Mouse (Mus musculus): ENCODE measurements around the gene Gfra1. TPM values are rescaled to one million over a fixed set of nuclear protein-coding genes. Genes with fewer than 3 reads are reported as not detected.

Gene Gfra1
- total and polyA plus RNA-seq, 3 experiments = not detected

GRCm38 (mm10) chr19:58360982-58361381 lies 94.7 kb downstream of the Gfra1 start (continued):
- no peak for TF ChIP-seq TBP (conservative IDR thresholded peaks at IDR 0.05; ENCODE audit: low read depth, low read length)
- no peak for TF ChIP-seq POLR2AphosphoS2 (IDR thresholded peaks at IDR 0.05; ENCODE audit: low read depth, low read length)

- Histone ChIP-seq H3K79me2 (replicated peaks; ENCODE audit: control insufficient read depth, extremely low read depth, insufficient read depth, poor library complexity, severe bottlenecking) (no peaks in the 10 kb centered on the region), H3K36me3 (replicated peaks in 1 of 2; ENCODE audit: control insufficient read depth in 1 of 2, insufficient read depth in 1 of 2, low read length in 1 of 2) (no peaks in the 10 kb centered on the region), H3K4me1 (ENCODE audit: control insufficient read depth in 1 of 2, insufficient read depth in 2 of 2) (peaks cover 0 to 32% of the 10 kb centered on the region in 2 experiments; a peak in 3 of 4 replicates), H3K9me3 (replicated peaks; ENCODE audit: low read length) (no peaks in the 10 kb centered on the region), H3K27ac (ENCODE audit: insufficient read depth, low read depth) (no peak overlapping the region), H3K9ac (ENCODE audit: insufficient read depth, low read depth) (no peak overlapping the region), H3K27me3 (replicated peaks) (no peaks in the 10 kb centered on the region), H3K4me2 (ENCODE audit: insufficient read depth, low read depth, poor library complexity, severe bottlenecking) (peak overlapping the region; percentile 75), H3K4me3 (replicated peaks in 1 of 3; ENCODE audit: low read depth in 2 of 3, low read length in 2 of 3, poor library complexity in 1 of 3) (no peak overlapping the region)
- in situ Hi-C loops (cut with MboI; ENCODE audit: low pct_ligation_motif_present, low pct_unique_long_range_greater_than_20kb, low sequenced_read_pairs) (no loop called here), dilution Hi-C loops (cut with MboI; ENCODE audit: extremely low pct_ligation_motif_present, extremely low pct_unique_long_range_greater_than_20kb, low sequenced_read_pairs) (no loop called here)
- TF ChIP-seq EP300 (IDR thresholded peaks at IDR 0.05; ENCODE audit: low read length) (peak; percentile 29; the same call in 1 of the 2 replicates), TBP (conservative IDR thresholded peaks at IDR 0.05; ENCODE audit: low read depth, low read length) (no peak), MYC (IDR thresholded peaks at IDR 0.05; ENCODE audit: low read depth, low read length) (no peak), TCF12 (IDR thresholded peaks at IDR 0.05; ENCODE audit: low read depth, low read length) (no peak), PAX5 (IDR thresholded peaks at IDR 0.05; ENCODE audit: low read length) (no peak), E2F4 (IDR thresholded peaks at IDR 0.05; ENCODE audit: insufficient replicate concordance, low read depth, low read length) (no peak), MAX (IDR thresholded peaks at IDR 0.05; ENCODE audit: low read length) (no peak), CHD1 (IDR thresholded peaks at IDR 0.05; ENCODE audit: low read depth, low read length) (no peak), SIN3A (IDR thresholded peaks at IDR 0.05; ENCODE audit: low read length) (0 out of 2 replicates have a peak, but pooled peaks have one; percentile 20), BHLHE40 (IDR thresholded peaks at IDR 0.05; ENCODE audit: low read depth, low read length) (0 out of 2 replicates have a peak, but pooled peaks have one; percentile 14), HCFC1 (IDR thresholded peaks at IDR 0.05; ENCODE audit: low read depth, low read length) (no peak), POLR2A (IDR thresholded peaks at IDR 0.05; ENCODE audit: low read depth, low read length) (no peak), MEF2A (IDR thresholded peaks at IDR 0.05; ENCODE audit: borderline replicate concordance, low read depth, low read length) (no peak), USF1 (IDR thresholded peaks at IDR 0.05; ENCODE audit: low read depth, low read length) (no peak), KAT2A (IDR thresholded peaks at IDR 0.05; ENCODE audit: insufficient replicate concordance, low read length) (no peak), JUN (IDR thresholded peaks at IDR 0.05; ENCODE audit: insufficient read depth, low read depth, low read length) (0 out of 2 replicates have a peak, but pooled peaks have one; percentile 23), JUND (conservative IDR thresholded peaks at IDR 0.05; ENCODE audit: low read depth, low read length) (peak; percentile 46; the same call in 1 of the 2 replicates)
- DNase-seq (ENCODE audit: extremely low read depth) = peak; percentile 38
Measured at GRCm38 (mm10) chr19:58358063-58358462, 97.6 kb downstream of the Gfra1 start.

DNA sequence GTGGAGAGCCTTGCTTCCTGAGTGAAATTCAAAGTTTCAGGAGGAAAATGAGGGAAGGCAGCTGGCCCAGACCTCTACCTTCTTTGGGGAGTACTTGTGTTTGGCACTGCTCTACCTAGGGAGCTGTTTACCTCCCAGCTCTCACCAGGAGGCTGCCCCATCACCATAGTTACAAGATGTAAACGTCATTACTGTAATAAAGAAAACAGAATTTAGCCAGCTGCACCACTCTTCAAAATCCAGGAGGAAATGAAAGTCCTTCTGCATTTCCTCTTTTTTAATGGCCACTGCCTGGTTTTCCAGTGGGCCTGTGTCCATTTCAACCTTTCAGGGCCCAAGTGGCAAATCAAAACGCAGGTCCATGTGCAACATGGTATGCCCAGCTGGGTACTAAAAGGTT lies 101.8 kb downstream of the Gfra1 start:
- H3K79me2 ChIP-seq (replicated peaks; ENCODE audit: control insufficient read depth, extremely low read depth, insufficient read depth, poor library complexity, severe bottlenecking) = no peaks in the 10 kb centered on the region
- H3K9me3 ChIP-seq (replicated peaks; ENCODE audit: low read length) = no peaks in the 10 kb centered on the region
- no peak for DNase-seq (ENCODE audit: extremely low read depth)
- TF ChIP-seq TCF12 (IDR thresholded peaks at IDR 0.05; ENCODE audit: low read depth, low read length) = no peak
- TF ChIP-seq IRF4 (IDR thresholded peaks at IDR 0.05; ENCODE audit: low read depth, low read length) = no peak
- TF ChIP-seq GABPA (IDR thresholded peaks at IDR 0.05; ENCODE audit: insufficient replicate concordance, low read depth, low read length) = no peak
- TF ChIP-seq ZKSCAN1 (IDR thresholded peaks at IDR 0.05; ENCODE audit: borderline replicate concordance, low read depth, low read length) = no peak
- TF ChIP-seq HCFC1 (IDR thresholded peaks at IDR 0.05; ENCODE audit: low read depth, low read length) = no peak
- no peak for TF ChIP-seq ZMIZ1 (IDR thresholded peaks at IDR 0.05; ENCODE audit: low read depth, low read length)
- TF ChIP-seq POLR2A (IDR thresholded peaks at IDR 0.05; ENCODE audit: low read depth, low read length) = no peak
- TF ChIP-seq ETS1 (conservative IDR thresholded peaks at IDR 0.05; ENCODE audit: low read depth, low read length) = no peak
- H3K4me3 ChIP-seq (replicated peaks in 1 of 3; ENCODE audit: low read depth in 2 of 3, low read length in 2 of 3, poor library complexity in 1 of 3) = no peak overlapping the region
- no peaks in the 10 kb centered on the region for H3K36me3 ChIP-seq (replicated peaks in 1 of 2; ENCODE audit: control insufficient read depth in 1 of 2, insufficient read depth in 1 of 2, low read length in 1 of 2)
- dilution Hi-C loops (cut with MboI; ENCODE audit: extremely low pct_ligation_motif_present, extremely low pct_unique_long_range_greater_than_20kb, low sequenced_read_pairs) = no loop called here
- H3K9ac ChIP-seq (ENCODE audit: insufficient read depth, low read depth) = no peak overlapping the region
- no peak overlapping the region for H3K27ac ChIP-seq (ENCODE audit: insufficient read depth, low read depth)
- no peak overlapping the region for H3K4me2 ChIP-seq (ENCODE audit: insufficient read depth, low read depth, poor library complexity, severe bottlenecking)
- H3K4me1 ChIP-seq (ENCODE audit: control insufficient read depth in 1 of 2, insufficient read depth in 2 of 2) = peaks cover 0 to 33% of the 10 kb centered on the region in 2 experiments; a peak in 3 of 4 replicates
- in situ Hi-C loops (cut with MboI; ENCODE audit: low pct_ligation_motif_present, low pct_unique_long_range_greater_than_20kb, low sequenced_read_pairs) = no loop called here
- no peaks in the 10 kb centered on the region for H3K27me3 ChIP-seq (replicated peaks)
